Mouse (Mus musculus): ENCODE measurements around the gene Enox2. TPM values are rescaled to one million over a fixed set of nuclear protein-coding genes. Genes with fewer than 3 reads are reported as not detected.
"Not testable (repeated sequence)": the region's sequence is repeated elsewhere in the genome, so short reads cannot be mapped to it uniquely, and the experiment has no call there.

Enox2 gene
- polyA plus RNA-seq, 1 experiment, result 8.9 TPM

DNA sequence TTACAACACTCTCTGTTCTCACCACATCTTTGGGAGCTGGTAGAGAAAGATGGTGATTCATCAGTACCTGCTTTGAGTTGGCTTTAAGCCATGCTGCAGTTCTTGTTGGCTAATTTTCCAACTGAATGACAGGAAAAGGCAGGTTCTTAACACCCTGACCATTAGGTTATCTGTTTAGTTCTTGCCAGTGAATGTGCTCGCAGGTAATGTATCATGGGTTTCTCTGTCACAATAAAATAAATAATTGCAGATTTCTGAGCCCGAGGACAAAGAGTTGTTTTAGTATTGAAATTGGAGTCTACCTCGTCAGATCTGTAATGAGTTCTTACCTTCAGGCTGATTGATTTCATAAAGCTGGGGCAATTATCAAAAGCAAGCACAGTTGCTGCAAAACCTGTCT is 106.9 kb downstream of the Enox2 start:
- 65% methylated on average over 3 of the region's 3 CpGs for WGBS
- Histone ChIP-seq H3K4me1 (ENCODE audit: control insufficient read depth, insufficient read depth, low read length) (no peaks in the 10 kb centered on the region), H3K4me3 (replicated peaks; ENCODE audit: extremely low read depth, low read depth, low read length) (no peak overlapping the region)
- DNase-seq, result no peak
- no peak for TF ChIP-seq POLR2A (IDR thresholded peaks at IDR 0.05; ENCODE audit: borderline replicate concordance, extremely low read depth, low read depth, low read length)
- TF ChIP-seq CTCF (IDR thresholded peaks at IDR 0.05; ENCODE audit: insufficient read depth, low read length), result no peak

DNA sequence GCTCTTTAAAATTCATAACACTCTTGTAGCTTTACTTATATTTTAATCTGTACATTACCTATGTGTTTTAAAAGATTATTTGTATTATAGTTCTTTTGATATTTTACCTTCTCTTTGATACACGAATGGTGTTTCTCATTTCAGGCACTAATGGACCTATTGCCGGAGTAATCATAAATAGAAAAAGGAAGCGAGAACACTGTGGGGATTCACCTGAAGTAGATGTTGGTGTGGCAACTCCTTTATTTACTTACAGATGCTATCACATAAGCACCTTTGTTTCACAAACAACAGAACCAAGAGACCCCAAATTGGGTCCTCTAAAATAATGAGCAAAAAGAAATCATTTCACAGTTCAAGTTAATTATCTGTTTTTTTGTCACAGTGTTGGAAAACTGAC is 109.4 kb downstream of the Enox2 start:
- DNase-seq, result no peak
- TF ChIP-seq POLR2A (IDR thresholded peaks at IDR 0.05; ENCODE audit: borderline replicate concordance, extremely low read depth, low read depth, low read length), result no peak
- no peak for TF ChIP-seq CTCF (IDR thresholded peaks at IDR 0.05; ENCODE audit: insufficient read depth, low read length)
- Histone ChIP-seq H3K4me1 (ENCODE audit: control insufficient read depth, insufficient read depth, low read length) (no peaks in the 10 kb centered on the region), H3K4me3 (replicated peaks; ENCODE audit: extremely low read depth, low read depth, low read length) (no peak overlapping the region)
- WGBS, result 88% methylated on average over 3 of the region's 3 CpGs

DNA sequence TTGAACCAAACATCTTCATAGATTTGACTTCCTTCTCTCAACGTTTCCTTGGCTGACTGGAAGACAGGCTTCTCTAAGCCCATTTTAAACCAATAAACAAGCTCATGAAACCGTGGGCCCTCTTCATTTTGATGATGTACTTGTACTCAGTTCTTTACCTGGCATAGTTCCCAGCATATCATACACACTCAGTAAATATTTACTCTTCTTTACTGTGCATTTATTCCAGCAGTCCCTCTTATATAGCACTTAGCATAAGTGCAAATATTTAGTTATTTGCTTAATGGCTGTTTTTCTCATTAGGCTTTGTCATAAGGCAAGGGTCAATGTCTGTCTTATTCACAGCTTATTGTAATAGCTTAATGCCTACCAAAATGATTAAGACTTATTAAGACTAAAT is 133.8 kb downstream of the Enox2 start:
- Histone ChIP-seq H3K4me3 (replicated peaks; ENCODE audit: extremely low read depth, low read depth, low read length) (no peak overlapping the region), H3K4me1 (ENCODE audit: control insufficient read depth, insufficient read depth, low read length) (no peaks in the 10 kb centered on the region)
- WGBS, result 23% methylated on average over 2 of the region's 2 CpGs
- TF ChIP-seq CTCF (IDR thresholded peaks at IDR 0.05; ENCODE audit: insufficient read depth, low read length), result no peak
- no peak for DNase-seq

DNA sequence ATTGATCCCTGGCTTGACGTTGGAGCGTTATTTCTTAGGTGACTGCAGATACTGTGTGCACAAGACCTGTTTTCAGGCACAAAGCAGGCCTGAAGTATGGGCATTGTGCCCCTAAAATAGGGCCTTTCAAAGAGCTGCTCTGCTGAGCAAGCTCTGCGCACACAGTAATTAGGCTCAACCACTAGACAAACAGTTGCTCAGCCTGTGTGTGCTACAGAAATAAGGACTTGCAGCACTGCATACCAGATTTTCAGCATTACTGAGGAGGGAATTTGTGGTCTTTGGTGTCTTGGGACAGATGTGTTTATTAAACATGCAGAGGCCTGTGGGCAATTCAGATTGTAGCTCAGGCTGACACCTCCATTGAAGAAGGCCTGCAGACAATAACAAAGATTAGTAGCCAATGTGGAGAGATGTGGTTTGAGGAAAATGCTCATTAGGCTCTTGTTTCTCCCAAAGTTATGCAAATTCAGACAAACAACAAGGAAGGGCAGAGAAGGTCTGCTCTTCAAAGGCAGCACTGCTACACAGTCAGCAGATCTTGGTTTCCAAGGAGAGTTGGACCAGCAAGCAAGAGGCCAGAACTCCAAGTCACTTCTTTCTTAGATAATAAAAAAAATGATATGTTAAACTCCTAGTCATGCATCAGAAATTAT is 163.2 kb downstream of the Enox2 start:
- H3K4me3 ChIP-seq (replicated peaks; ENCODE audit: extremely low read depth, low read depth, low read length), result no peak overlapping the region
- peaks cover 3% of the 10 kb centered on the region; the same call in 1 of the 2 replicates for H3K4me1 ChIP-seq (ENCODE audit: control insufficient read depth, insufficient read depth, low read length)
- TF ChIP-seq POLR2A (IDR thresholded peaks at IDR 0.05; ENCODE audit: borderline replicate concordance, extremely low read depth, low read depth, low read length) (no peak), CTCF (IDR thresholded peaks at IDR 0.05; ENCODE audit: insufficient read depth, low read length) (no peak)
- DNase-seq, result no peak
- WGBS, result 85% methylated on average over 3 of the region's 3 CpGs

DNA sequence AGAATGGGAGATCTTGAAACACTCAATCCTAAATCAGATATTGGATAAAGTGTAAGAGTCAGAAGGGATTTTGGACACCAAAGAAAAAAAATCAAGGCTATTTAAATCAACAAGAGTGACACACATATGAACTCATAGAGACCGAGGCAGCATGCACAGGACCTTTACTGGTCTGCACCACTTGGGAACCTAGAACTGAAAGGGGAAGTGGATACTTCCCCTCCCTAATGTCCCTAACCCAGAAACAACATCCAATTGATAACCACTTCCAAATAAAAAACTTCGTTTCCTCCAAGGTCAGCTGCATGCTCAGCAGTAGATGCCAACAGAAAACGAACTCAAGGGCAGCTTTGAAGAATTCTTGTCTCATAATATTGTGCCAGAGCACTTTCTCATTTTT is 171.6 kb downstream of the Enox2 start:
- Histone ChIP-seq H3K4me3 (replicated peaks; ENCODE audit: extremely low read depth, low read depth, low read length) (no peak overlapping the region), H3K4me1 (ENCODE audit: control insufficient read depth, insufficient read depth, low read length) (no peaks in the 10 kb centered on the region)
- TF ChIP-seq POLR2A (IDR thresholded peaks at IDR 0.05; ENCODE audit: borderline replicate concordance, extremely low read depth, low read depth, low read length) (no peak), CTCF (IDR thresholded peaks at IDR 0.05; ENCODE audit: insufficient read depth, low read length) (no peak)
- WGBS, result 46% methylated on average over 3 of the region's 3 CpGs
- no peak for DNase-seq

DNA sequence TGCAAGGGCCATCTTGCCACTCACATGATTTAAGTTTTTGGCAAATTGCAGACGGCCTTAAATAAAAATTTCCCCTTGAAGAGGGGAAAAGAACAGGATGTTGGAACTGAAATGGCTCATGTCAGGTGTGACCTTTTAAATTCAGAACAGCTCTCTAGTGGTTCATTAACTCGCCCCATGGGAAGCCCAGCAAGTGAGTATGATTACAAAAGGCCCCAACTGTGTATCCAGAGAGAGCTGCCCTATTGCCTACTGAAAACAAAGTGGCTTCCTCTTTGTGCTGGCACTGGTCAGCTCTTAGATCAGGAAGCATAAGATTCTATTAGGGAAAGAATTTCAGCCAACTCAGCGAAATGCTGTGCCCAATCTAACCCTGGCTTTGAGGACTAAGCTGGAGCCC is 175.6 kb downstream of the Enox2 start:
- no peaks in the 10 kb centered on the region for H3K4me1 ChIP-seq (ENCODE audit: control insufficient read depth, insufficient read depth, low read length)
- 56% methylated on average over 3 of the region's 3 CpGs for WGBS
- TF ChIP-seq POLR2A (IDR thresholded peaks at IDR 0.05; ENCODE audit: borderline replicate concordance, extremely low read depth, low read depth, low read length) (no peak), CTCF (IDR thresholded peaks at IDR 0.05; ENCODE audit: insufficient read depth, low read length) (no peak)
- DNase-seq, result no peak
- no peak overlapping the region for H3K4me3 ChIP-seq (replicated peaks; ENCODE audit: extremely low read depth, low read depth, low read length)

DNA sequence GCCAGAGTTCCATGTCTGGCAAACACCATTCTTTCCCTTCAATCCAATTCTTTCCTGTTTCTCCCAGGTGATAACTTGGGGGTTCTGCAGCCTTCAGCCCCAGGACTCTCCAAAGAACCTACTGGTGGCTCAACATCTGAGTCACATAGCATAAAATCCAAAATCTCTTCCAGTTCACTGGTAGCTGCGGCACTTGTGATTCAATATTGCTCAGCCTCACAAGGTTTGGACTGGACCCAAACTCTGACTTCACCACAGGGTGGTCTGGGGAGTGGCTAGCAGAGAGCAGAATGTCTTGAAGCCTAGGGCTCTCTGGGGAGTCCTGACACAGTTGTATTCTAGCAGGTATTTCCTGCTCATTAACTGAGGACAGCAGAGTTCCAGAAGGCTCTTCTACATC is 187.5 kb downstream of the Enox2 start:
- H3K4me3 ChIP-seq (replicated peaks; ENCODE audit: extremely low read depth, low read depth, low read length); DNase-seq; H3K4me1 ChIP-seq (ENCODE audit: control insufficient read depth, insufficient read depth, low read length): not testable (repeated sequence)
- 67% methylated on average over 1 of the region's 1 CpGs for WGBS

DNA sequence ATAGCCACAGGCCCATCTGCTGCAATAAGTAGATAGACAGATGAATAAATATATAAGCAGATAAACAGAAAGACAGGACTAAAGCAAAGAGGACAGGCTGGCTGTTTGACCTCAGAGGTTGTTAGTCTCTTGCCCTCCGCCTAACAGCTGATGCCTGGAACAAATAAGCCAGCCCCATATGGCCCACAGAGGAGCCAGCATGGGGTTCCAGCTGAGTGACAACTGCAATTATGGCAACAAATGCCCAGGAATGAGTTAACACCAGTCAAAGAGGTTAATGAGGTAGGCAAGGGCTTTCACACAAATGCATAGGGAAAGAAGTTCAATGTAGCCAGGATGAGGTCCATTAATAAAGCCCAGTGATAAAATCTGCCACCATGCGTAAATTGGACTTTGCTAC is 191.8 kb downstream of the Enox2 start:
- no peaks in the 10 kb centered on the region for H3K4me1 ChIP-seq (ENCODE audit: control insufficient read depth, insufficient read depth, low read length)
- H3K4me3 ChIP-seq (replicated peaks; ENCODE audit: extremely low read depth, low read depth, low read length), result no peak overlapping the region
- WGBS, result 95% methylated on average over 2 of the region's 2 CpGs
- DNase-seq, result no peak
- no peak for TF ChIP-seq CTCF (IDR thresholded peaks at IDR 0.05; ENCODE audit: insufficient read depth, low read length)
- no peak for TF ChIP-seq POLR2A (IDR thresholded peaks at IDR 0.05; ENCODE audit: borderline replicate concordance, extremely low read depth, low read depth, low read length)

DNA sequence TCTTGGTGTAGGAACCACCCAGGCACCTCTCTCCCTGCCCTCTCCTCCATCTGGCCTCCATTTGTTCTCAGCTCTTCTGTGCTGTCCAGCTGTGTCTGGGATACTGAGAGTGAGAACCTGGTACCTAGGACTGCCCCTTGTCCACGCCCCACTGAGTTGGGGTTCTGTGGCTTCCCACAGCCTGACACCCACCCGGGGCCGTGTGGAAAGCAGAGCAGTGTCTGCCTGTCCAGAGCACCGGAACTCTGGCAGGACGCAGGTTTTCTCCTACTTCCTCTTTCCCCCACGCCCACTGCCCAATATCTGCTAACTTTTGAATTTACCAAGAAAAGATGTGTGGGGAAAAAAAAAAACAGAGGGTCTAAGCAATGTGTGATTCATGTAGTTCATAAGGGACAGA is 213.0 kb downstream of the Enox2 start:
- Histone ChIP-seq H3K4me3 (replicated peaks; ENCODE audit: extremely low read depth, low read depth, low read length) (no peak overlapping the region), H3K4me1 (ENCODE audit: control insufficient read depth, insufficient read depth, low read length) (no peaks in the 10 kb centered on the region; the same call in 1 of the 2 replicates)
- TF ChIP-seq CTCF (IDR thresholded peaks at IDR 0.05; ENCODE audit: insufficient read depth, low read length) (no peak), POLR2A (IDR thresholded peaks at IDR 0.05; ENCODE audit: borderline replicate concordance, extremely low read depth, low read depth, low read length) (no peak)
- DNase-seq, result no peak
- WGBS, result 75% methylated on average over 6 of the region's 6 CpGs

DNA sequence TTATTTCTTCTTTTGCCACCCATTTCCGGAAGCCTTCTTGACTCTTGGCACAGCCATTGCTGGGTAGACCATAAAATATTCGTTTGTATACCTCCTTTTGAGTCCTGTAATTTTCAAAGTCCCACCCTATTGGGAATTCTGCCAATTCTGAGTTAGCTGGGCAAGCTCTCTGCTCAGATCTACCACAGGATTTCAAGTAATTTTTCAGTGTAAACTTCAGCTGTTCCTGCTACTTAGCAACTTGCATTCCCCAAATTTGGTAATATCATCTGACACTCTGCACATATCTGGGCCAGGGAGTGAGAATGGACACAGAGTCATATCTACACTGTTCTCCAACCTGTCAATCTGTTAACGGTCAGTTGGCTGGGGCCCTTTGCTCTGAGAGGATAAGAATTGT is 214.5 kb downstream of the Enox2 start:
- no peak overlapping the region for H3K4me3 ChIP-seq (replicated peaks; ENCODE audit: extremely low read depth, low read depth, low read length)
- WGBS, result 55% methylated on average over 3 of the region's 3 CpGs
- TF ChIP-seq CTCF (IDR thresholded peaks at IDR 0.05; ENCODE audit: insufficient read depth, low read length) (no peak), POLR2A (IDR thresholded peaks at IDR 0.05; ENCODE audit: borderline replicate concordance, extremely low read depth, low read depth, low read length) (no peak)
- H3K4me1 ChIP-seq (ENCODE audit: control insufficient read depth, insufficient read depth, low read length), result no peaks in the 10 kb centered on the region; the same call in 1 of the 2 replicates
- no peak for DNase-seq
